Mouse (Mus musculus) 3134 (cell line): ENCODE measurements around the gene Txndc15.
A peak's percentile ranks its signal among the peaks of the same experiment; 100 is the strongest.

Experiments used
- DNase-seq: peaks from one replicate; pipeline ENCODE4 v3.0.0-alpha.2; 2011; ENCODE audit warnings: low spot score; ENCODE audit not compliant: insufficient read length; ENCODE audit errors: extremely low read depth

Txndc15 gene

DNA sequence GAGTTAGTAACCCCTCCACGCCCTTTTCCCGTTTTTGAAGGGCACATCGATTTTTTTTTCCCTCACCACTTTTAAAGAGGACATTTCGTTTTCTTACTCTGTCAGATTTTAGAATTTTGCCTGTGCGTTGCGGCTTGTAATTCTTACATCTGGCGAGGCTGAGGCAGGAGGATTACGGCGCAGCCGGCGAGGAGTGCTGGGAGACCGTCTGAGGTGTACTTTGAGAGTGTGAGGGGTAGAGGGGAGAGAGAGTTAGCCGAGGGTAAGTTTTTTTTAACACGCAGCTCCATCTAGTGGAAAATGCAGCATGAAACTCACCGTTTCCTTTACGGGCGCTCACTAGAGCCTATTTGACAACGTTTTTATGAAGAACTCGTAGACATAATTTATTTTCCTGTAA, 13.4 kb downstream of the Txndc15 start:
- peak; percentile 62 for DNase-seq

DNA sequence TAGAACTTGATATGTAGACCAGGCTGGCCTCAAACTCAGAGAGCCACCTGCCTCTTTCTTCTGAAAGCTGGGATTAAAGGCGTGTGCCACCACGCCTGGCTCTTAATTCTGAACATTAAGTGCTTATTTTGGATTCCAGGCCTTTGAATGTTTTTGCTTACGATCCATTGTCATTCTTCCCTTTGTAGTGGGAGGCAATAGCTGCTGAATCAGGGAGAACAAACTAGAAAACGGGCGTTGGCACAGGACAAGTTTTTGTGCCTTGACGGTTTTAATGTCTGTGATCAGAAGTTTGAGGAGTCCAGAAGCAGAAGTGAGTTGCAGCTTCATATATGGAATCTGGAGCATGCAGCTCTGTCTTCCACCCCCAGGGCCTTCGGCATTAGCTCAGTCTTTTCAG, 16.3 kb downstream of the Txndc15 start:
- DNase-seq, result no peak

DNA sequence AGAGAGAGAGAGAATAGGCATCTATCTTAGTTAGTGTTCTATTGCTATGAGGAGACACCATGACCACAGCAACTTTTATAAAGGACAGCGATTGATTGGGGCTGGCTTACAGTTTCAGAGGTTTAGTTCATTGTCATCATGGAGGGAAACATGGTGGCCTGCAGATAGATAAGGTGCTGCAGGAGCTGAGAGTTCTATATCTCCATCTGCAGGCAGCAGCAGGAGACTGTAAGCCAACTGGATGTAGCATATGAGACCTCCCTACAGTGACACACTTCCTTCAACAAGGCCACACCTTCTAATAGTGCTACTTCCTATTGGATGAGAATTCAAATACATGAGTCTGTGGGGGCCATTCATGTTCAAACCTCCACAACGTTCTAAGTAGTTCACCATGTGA, 17.7 kb downstream of the Txndc15 start:
- no peak for DNase-seq

DNA sequence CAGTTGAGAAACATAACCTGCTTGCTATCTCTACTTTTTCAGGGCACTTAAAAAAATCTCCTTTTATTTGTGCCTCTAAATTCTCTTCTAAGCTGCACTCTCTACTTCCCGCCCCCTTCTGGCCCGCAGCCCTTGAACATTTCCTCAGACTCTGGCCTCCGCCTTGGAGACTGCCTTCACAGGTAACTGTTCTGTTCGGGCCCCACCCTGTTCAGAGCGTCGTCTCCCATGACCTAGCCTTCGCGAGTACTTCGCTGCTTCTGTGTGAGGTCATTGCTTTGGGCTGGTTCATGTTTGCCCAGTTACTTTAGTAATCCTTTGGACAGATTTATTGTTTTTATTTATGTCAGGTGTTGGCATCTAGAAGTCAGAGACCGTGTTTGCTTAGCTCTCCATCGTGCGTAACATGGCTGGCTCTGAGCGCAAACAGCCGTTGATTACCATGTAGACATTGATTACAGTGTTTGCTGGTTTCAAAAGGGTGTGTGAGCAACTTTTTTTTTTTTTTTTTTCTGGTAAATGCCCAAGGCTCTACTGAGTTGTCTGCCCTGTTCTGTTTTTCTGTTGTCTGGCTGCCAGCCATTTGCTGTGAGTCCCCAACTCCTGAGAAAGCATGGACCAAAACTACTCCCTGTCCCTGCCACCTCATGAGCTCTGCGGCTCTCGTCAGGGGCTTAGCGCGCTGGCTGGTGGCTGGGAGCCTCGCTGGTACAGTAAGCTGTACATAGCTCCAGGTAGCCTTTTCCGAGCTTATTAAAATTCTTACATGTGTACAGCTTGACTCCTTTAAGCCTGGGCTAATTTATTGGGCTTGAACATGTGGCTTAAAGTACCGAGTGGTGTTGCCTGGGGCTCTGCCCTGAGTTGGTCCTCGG, 19.4 kb downstream of the Txndc15 start:
- DNase-seq, result no peak

DNA sequence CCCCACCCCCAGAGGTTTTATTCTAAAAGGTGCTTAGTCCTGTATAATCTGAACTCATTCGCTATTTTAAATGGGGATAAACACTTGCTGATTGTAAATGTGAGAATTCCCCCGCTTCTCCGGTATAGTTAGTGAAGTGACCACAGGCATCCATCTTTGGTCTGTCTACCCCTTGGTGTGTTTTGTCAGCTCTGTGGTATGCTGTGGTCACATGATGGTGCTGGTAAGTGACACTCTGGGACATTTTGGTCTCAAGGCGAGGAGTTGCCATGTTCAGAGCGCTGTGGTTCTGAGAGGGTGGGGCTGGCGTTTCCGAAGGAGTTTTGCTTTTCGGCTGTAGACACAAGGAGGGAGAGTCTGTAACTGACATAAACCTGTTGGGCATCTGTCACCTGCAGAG, 23.4 kb downstream of the Txndc15 start:
- peak; percentile 32 for DNase-seq

DNA sequence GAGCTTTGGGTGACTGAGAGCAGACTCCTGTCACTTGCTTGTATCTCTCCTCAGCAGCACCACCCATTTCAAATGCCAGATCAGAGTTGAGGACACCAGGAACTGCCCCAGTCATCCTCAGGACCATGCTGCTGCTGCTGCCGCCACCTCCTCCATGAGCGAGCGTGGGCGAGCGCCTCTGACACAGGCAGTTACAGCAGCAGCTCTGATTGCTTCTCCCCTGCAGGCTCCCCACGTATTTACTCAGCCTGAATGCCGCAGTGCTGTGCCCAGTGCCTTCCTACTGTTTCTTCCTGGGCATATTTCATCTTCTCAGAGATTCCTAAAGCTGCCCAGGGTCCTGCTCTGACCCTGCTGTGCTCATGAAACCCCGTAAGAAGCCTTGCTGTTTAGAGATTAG, 27.9 kb downstream of the Txndc15 start:
- DNase-seq, result no peak

DNA sequence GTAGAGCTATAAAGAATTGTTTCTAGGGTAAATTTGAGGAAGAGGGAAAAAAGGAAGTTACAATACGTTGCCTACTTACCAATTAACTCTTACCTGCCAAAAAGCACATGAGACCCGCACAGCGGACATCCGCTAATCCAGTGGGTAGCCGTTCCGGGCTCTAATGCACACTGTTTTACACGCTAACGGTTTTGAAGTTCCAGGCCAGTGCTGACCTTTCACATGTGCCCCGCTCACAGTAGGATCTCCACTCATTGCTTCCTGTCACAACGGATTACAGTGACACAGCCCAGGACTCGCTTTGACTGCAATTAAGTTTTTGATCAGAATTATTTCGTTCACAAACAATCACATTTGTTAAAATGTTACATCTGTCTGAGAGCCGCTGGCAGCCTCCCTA, 39.9 kb downstream of the Txndc15 start:
- DNase-seq, result no peak

DNA sequence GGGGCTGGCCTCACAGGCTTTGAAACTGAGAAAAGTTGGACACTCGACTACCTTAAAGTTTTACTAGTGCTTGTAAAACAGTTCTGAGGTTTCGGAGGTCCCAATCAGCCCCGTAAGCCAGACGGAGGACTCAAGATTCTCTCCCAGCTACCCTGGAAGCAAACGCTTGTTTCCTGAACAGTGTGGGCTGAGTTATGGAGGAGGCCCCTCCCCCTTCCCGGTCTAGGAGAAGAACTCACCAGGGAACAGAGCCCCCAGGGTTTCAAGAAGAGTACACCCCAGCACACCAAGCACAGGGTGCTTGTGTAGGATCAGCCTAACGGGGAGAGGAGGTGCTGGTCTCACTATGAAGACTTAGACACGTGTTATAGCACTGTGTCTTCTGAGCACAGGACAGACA, 42.3 kb downstream of the Txndc15 start:
- DNase-seq, result no peak

DNA sequence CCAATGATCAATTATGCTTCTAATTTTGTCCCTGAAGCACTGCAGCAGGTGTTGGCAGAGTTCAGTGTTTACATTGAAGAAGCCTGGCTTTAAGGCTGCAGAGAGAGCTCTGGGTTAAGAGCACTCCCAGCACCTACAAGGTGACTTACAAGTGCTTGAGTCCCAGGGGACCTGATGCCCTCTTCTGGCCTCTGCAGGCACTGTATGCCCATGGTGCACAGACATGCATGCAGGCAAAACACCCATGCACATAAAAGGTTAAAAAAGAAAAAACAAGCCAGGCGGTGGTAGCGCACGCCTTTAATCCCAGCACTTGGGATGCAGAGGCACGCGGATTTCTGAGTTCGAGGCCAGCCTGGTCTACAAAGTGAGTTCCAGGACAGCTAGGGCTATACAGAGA, 43.2 kb downstream of the Txndc15 start:
- DNase-seq, result no peak

DNA sequence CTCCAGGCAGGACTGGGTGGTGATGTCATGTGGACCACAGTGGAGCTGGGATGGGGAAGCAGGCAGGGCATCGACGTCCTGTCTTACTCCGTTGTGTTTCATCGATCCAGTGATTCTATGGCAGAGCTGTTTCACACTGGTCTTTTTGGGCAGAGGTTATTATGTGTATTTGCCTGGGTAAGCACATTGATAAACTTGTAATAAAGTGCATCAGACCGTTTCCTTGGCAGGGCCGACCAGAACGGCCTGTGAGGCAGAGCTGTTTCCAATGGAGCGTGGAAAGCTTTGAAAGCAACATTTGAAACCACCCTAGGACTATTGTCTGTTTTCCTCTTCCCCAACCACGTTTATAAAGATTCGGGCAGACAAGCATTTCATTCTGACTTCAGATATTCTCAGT, 46.1 kb downstream of the Txndc15 start:
- no peak for DNase-seq

DNA sequence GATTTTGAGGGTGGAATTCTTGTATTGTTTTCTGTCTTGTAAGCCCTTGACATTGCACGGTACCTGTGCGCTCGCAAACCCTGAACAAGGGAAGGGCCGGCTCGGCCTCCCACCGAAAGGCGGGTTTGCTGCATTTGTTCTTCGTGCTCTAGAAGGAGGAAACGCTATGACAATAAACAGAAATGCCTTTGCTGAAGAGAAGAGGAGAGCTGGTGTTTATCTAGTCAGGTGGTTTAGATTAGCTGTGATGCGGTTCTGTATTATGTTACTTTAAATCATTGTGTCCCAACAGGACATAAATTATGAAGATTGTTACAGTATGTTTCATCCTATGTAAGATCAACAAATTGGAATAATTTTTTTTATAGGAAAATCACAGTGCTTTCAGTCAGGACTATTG, 47.0 kb downstream of the Txndc15 start:
- no peak for DNase-seq

DNA sequence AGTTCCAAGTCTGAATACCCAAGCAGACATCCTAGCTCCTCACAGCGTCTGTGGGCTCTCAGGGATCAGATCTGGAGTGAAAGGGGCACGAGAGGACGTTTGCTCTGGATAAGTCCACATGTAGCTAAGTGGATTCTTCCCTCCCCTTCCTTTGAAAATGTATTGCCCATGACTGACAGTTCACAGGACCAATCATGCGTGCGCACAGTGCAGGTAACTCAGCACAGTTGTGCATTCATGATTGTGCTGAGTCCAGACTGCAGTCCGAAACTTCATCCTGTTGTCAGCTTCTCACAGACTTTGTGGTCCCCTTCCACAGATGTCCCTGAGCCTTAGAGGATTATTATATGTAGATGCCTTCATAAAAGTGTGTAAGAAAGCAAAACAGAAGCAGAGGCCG, 59.9 kb downstream of the Txndc15 start:
- DNase-seq, result no peak

DNA sequence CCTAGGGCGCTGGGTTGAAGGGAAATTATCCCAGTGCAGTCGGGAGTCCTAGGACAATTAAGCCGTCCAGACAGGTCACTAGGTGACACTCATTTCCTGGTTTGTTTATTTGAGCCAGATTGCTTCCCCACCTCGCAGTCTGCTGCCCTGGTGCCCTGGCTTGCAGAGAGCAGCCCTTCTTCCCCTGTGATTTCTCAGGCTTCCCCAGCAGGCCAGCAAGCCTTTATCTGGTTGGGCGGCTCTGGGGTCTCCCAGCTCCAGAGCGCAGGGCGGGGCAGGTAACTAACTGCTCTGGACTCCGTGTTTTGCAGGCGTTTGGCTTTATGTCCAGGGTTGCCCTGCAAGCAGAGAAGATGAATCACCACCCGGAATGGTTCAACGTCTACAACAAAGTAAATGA, 60.6 kb downstream of the Txndc15 start:
- DNase-seq, result no peak
